Comparison of ENCODE assay signal across 8 mouse cellular contexts in genomic region chrX:162510426-162510980, GRCm38 (mm10).
DNase-seq lines count a peak whose midpoint lies in the region.

No protein-coding gene starts in this region.

- peak; percentile 11 to 23 for DNase-seq in cerebellum, postnatal 14 days
- DNase-seq in cerebellum, adult 11 months = no peak
- DNase-seq in kidney, postnatal 10 days = peak; percentile 5
- DNase-seq in kidney, postnatal 25 days = no peak
- peak; percentile 12 for DNase-seq in MEL-GATA-1-ER (ENCODE audit: extremely low read depth, low read depth)
- DNase-seq in lung, postnatal 14 days = peak; percentile 1
- no peak for DNase-seq in right cerebral cortex, adult 2 months (ENCODE audit: low spot score in 2 of 2)
- no peak for DNase-seq in gastrocnemius, adult 8-10 months (ENCODE audit: low spot score in 2 of 2)

Comparison
In these comparisons a context has a peak if more than half of its experiments do, and no peak if none do; other contexts are left out.
1. DNase-seq: peak in cerebellum, postnatal 14 days (2 of 2), kidney, postnatal 10 days (single experiment), MEL-GATA-1-ER (single experiment) and lung, postnatal 14 days (single experiment); none in cerebellum, adult 11 months (single experiment), kidney, postnatal 25 days (0 of 2), right cerebral cortex, adult 2 months (0 of 2) and gastrocnemius, adult 8-10 months (0 of 2).